Comparison of ENCODE assay signal across 11 mouse cellular contexts in genomic region chr9:70816701-70817305, GRCm38 (mm10).
DNase-seq lines count a peak whose midpoint lies in the region; ATAC-seq and TF ChIP-seq lines count a peak whose summit lies in the region.
"Had no signal": no experiment of that assay in that cellular context is flagged by ENCODE, and none has a peak within 500 bp of the region (broad histone marks: within the 10 kb centered on the region; RNA-seq: fewer than 3 reads in every experiment).

No protein-coding gene starts in this region.

- no peak for ATAC-seq in midbrain, postnatal 0 days (ENCODE audit: low FRiP score)
- ATAC-seq in kidney, embryonic 15.5 days (replicated peaks; ENCODE audit: low FRiP score): no peak

- WGBS in embryonic facial prominence, embryonic 10.5 days: 68% methylated on average over 14 of the region's 14 CpGs
- 53% methylated on average over 14 of the region's 14 CpGs for WGBS in midbrain, postnatal 0 days
- 55% methylated on average over 14 of the region's 14 CpGs for WGBS in kidney, embryonic 15.5 days

- H3K9ac ChIP-seq in ES-Bruce4 (ENCODE audit: low read depth, poor library complexity, severe bottlenecking): no peak overlapping the region
- H3K9ac ChIP-seq in midbrain, postnatal 0 days (replicated peaks; ENCODE audit: low read length, poor library complexity, severe bottlenecking): no peak overlapping the region
- no peak overlapping the region for H3K9ac ChIP-seq in kidney, embryonic 15.5 days
- H3K9ac ChIP-seq: embryonic facial prominence, embryonic 12.5 days; lung, embryonic 14.5 days had no signal

- TF ChIP-seq CTCF in left cerebral cortex, adult 2 months (IDR thresholded peaks at IDR 0.05): no peak
- TF ChIP-seq CTCF in ES-Bruce4 (IDR thresholded peaks at IDR 0.05; ENCODE audit: low read depth, low read length): no peak
- no peak for TF ChIP-seq CTCF in midbrain, postnatal 0 days (IDR thresholded peaks at IDR 0.05)

- TF ChIP-seq POLR2A in ES-Bruce4 (IDR thresholded peaks at IDR 0.05; ENCODE audit: insufficient read depth, low read length): no peak

- H3K36me3 ChIP-seq in ES-Bruce4 (ENCODE audit: control insufficient read depth, insufficient read depth, low read length, poor library complexity, severe bottlenecking): no peaks in the 10 kb centered on the region
- no peaks in the 10 kb centered on the region for H3K36me3 ChIP-seq in embryonic facial prominence, embryonic 10.5 days (replicated peaks)
- H3K36me3 ChIP-seq in midbrain, postnatal 0 days (ENCODE audit: insufficient read depth, low read length): no peaks in the 10 kb centered on the region
- no peaks in the 10 kb centered on the region for H3K36me3 ChIP-seq in kidney, embryonic 15.5 days
- H3K36me3 ChIP-seq: embryonic facial prominence, embryonic 12.5 days; G1E had no signal

- H3K4me3 ChIP-seq in left cerebral cortex, adult 2 months: no peak overlapping the region
- no peak overlapping the region for H3K4me3 ChIP-seq in ES-Bruce4 (ENCODE audit: low read depth, low read length)
- no peak overlapping the region for H3K4me3 ChIP-seq in embryonic facial prominence, embryonic 10.5 days
- H3K4me3 ChIP-seq in midbrain, postnatal 0 days (ENCODE audit: low read depth, low read length): no peak overlapping the region
- no peak overlapping the region for H3K4me3 ChIP-seq in kidney, embryonic 15.5 days (replicated peaks)
- H3K4me3 ChIP-seq: embryonic facial prominence, embryonic 12.5 days had no signal

- TF ChIP-seq EP300 in ES-Bruce4 (IDR thresholded peaks at IDR 0.05; ENCODE audit: insufficient read depth, low read depth, low read length): no peak

- no peak overlapping the region for H3K4me2 ChIP-seq in midbrain, postnatal 0 days (ENCODE audit: low read depth, low read length, poor library complexity, severe bottlenecking)
- H3K4me2 ChIP-seq in kidney, embryonic 15.5 days: no peak overlapping the region
- H3K4me2 ChIP-seq: embryonic facial prominence, embryonic 12.5 days; lung, embryonic 14.5 days had no signal

- H3K9me3 ChIP-seq in ES-Bruce4 (replicated peaks; ENCODE audit: control insufficient read depth, insufficient read depth, low read length, poor library complexity, severe bottlenecking): no peaks in the 10 kb centered on the region
- no peaks in the 10 kb centered on the region for H3K9me3 ChIP-seq in embryonic facial prominence, embryonic 10.5 days
- no peaks in the 10 kb centered on the region for H3K9me3 ChIP-seq in midbrain, postnatal 0 days (ENCODE audit: low read length)
- no peaks in the 10 kb centered on the region for H3K9me3 ChIP-seq in kidney, embryonic 15.5 days (replicated peaks)
- H3K9me3 ChIP-seq: embryonic facial prominence, embryonic 12.5 days; G1E had no signal

- peak overlapping the region; percentile 61 for H3K27ac ChIP-seq in left cerebral cortex, adult 2 months
- H3K27ac ChIP-seq in ES-Bruce4 (ENCODE audit: insufficient read depth, low read length): peak overlapping the region; percentile 29
- peak overlapping the region; percentile 32; the same call in 1 of the 2 replicates for H3K27ac ChIP-seq in embryonic facial prominence, embryonic 10.5 days (replicated peaks)
- H3K27ac ChIP-seq in midbrain, postnatal 0 days (ENCODE audit: low read depth, low read length): no peak overlapping the region
- no peak overlapping the region for H3K27ac ChIP-seq in kidney, embryonic 15.5 days
- H3K27ac ChIP-seq: embryonic facial prominence, embryonic 12.5 days had no signal

- no peaks in the 10 kb centered on the region for H3K27me3 ChIP-seq in ES-Bruce4 (ENCODE audit: control insufficient read depth, insufficient read depth, low read length, poor library complexity, severe bottlenecking)
- H3K27me3 ChIP-seq in embryonic facial prominence, embryonic 10.5 days (replicated peaks; ENCODE audit: low read depth, poor library complexity, severe bottlenecking): no peaks in the 10 kb centered on the region
- H3K27me3 ChIP-seq in midbrain, postnatal 0 days (ENCODE audit: insufficient read depth, low read length): no peaks in the 10 kb centered on the region
- no peaks in the 10 kb centered on the region for H3K27me3 ChIP-seq in kidney, embryonic 15.5 days
- H3K27me3 ChIP-seq: embryonic facial prominence, embryonic 12.5 days had no signal

- intact Hi-C loops in left cerebral cortex, adult 2 months (cut with DNase I): no loop called here
- intact Hi-C loops in left cerebral cortex, postnatal 10 days (cut with DNase I): no loop called here

- peaks cover 9% of the 10 kb centered on the region for H3K4me1 ChIP-seq in ES-Bruce4 (ENCODE audit: control insufficient read depth, insufficient read depth, low read length)
- H3K4me1 ChIP-seq in embryonic facial prominence, embryonic 10.5 days: peaks cover 25% of the 10 kb centered on the region
- peaks cover 3% of the 10 kb centered on the region; the same call in 1 of the 2 replicates for H3K4me1 ChIP-seq in midbrain, postnatal 0 days (ENCODE audit: insufficient read depth, low read length)
- peaks cover 15% of the 10 kb centered on the region for H3K4me1 ChIP-seq in kidney, embryonic 15.5 days
- H3K4me1 ChIP-seq: embryonic facial prominence, embryonic 12.5 days had no signal

- DNase-seq in left cerebral cortex, adult 2 months (ENCODE audit: extremely low spot score in 1 of 2, low spot score in 2 of 2): peak; percentile 30 to 46
- DNase-seq in left cerebral cortex, postnatal 10 days (ENCODE audit: extremely low spot score in 1 of 2, low spot score in 2 of 2): no peak
- DNase-seq in embryonic facial prominence, embryonic 10.5 days (ENCODE audit: low spot score): no peak
- peak; percentile 15 for DNase-seq in midbrain, postnatal 0 days (ENCODE audit: low spot score)
- no peak for DNase-seq in embryo, embryonic 10.5 days (ENCODE audit: low spot score)
- DNase-seq: cerebellum, adult 11-12 months; lung, embryonic 14.5 days had no signal

Comparison
In these comparisons a context has a peak if more than half of its experiments do, and no peak if none do; other contexts are left out.
1. DNase-seq: peak in left cerebral cortex, adult 2 months (2 of 2) and midbrain, postnatal 0 days (single experiment); none in left cerebral cortex, postnatal 10 days (0 of 2), embryonic facial prominence, embryonic 10.5 days (single experiment) and embryo, embryonic 10.5 days (single experiment).
2. H3K27ac ChIP-seq: peak in left cerebral cortex, adult 2 months (single experiment), ES-Bruce4 (single experiment) and embryonic facial prominence, embryonic 10.5 days (single experiment); none in midbrain, postnatal 0 days (single experiment) and kidney, embryonic 15.5 days (single experiment).